Mouse (Mus musculus): ENCODE results near the gene Vgll2. TPM values are rescaled to one million over a fixed set of nuclear protein-coding genes. Genes with fewer than 3 reads are reported as not detected.

The Vgll2 gene
- total RNA-seq (2012; rRNA removed): not detected in 2 replicates
- polyA plus RNA-seq (2012; ENCODE audit: insufficient read depth in 1 of 2, insufficient read length in 2 of 2, low read depth in 1 of 2, low replicate concordance in 2 of 2, missing spikeins in 1 of 2): not detected

- TF ChIP-seq MAFK (IDR thresholded peaks at IDR 0.05; ENCODE audit: borderline replicate concordance, low read depth, low read length): no peak
- TF ChIP-seq RAD21 (IDR thresholded peaks at IDR 0.05; ENCODE audit: low read depth, low read length): no peak
- TF ChIP-seq SMC3 (IDR thresholded peaks at IDR 0.05; ENCODE audit: low read depth, low read length): no peak
- no peak for TF ChIP-seq POLR2AphosphoS5 (IDR thresholded peaks at IDR 0.05; ENCODE audit: borderline replicate concordance, low read depth, low read length)
- no peak for TF ChIP-seq CHD2 (IDR thresholded peaks at IDR 0.05; ENCODE audit: low read length)
- TF ChIP-seq ZMIZ1 (IDR thresholded peaks at IDR 0.05; ENCODE audit: low read depth, low read length): no peak
- no peak for TF ChIP-seq NRF1 (IDR thresholded peaks at IDR 0.05; ENCODE audit: insufficient read depth, low read depth, low read length, poor library complexity, severe bottlenecking)
- no peak for TF ChIP-seq USF2 (IDR thresholded peaks at IDR 0.05; ENCODE audit: borderline replicate concordance in 1 of 2, insufficient read depth in 1 of 2, low read depth in 1 of 2, low read length in 2 of 2)
- TF ChIP-seq USF1 (IDR thresholded peaks at IDR 0.05; ENCODE audit: low read depth, low read length): no peak
- no peak for TF ChIP-seq ZKSCAN1 (IDR thresholded peaks at IDR 0.05; ENCODE audit: low read depth, low read length)
- TF ChIP-seq NELFE (IDR thresholded peaks at IDR 0.05; ENCODE audit: low read depth, low read length): no peak
- TF ChIP-seq SIN3A (IDR thresholded peaks at IDR 0.05; ENCODE audit: low read length): no peak
- Histone ChIP-seq H3K36me3 (ENCODE audit: control insufficient read depth in 1 of 2, insufficient read depth in 2 of 2, low read length in 2 of 2) (no peaks in the 10 kb centered on the region), H3K27ac (ENCODE audit: control insufficient read depth, low read depth, low read length) (no peak within 1 kb of the TSS), H3K4me3 (ENCODE audit: control insufficient read depth in 1 of 2, insufficient read depth in 1 of 2, low read depth in 2 of 2, low read length in 2 of 2) (no peak within 1 kb of the TSS), H3K4me1 (ENCODE audit: control insufficient read depth in 1 of 2, insufficient read depth in 2 of 2, low read length in 2 of 2) (no peaks in the 10 kb centered on the region), H3K27me3 (ENCODE audit: control insufficient read depth in 1 of 2, insufficient read depth in 2 of 2, low read length in 2 of 2) (no peaks in the 10 kb centered on the region), H3K79me2 (ENCODE audit: control insufficient read depth, insufficient read depth, low read length, poor library complexity) (no peaks in the 10 kb centered on the region), H3K9me3 (replicated peaks; ENCODE audit: insufficient read depth, low read length) (no peaks in the 10 kb centered on the region), H3K9ac (ENCODE audit: control insufficient read depth, low read depth, low read length, poor library complexity, severe bottlenecking) (no peak within 1 kb of the TSS)
- DNase-seq (ENCODE audit: low read depth, low spot score): no peak
Measured at GRCm38 (mm10) chr10:52022413-52023212, at the start of gene Vgll2. Vgll2 (plus strand) TSS chr10:52022502.

DNA sequence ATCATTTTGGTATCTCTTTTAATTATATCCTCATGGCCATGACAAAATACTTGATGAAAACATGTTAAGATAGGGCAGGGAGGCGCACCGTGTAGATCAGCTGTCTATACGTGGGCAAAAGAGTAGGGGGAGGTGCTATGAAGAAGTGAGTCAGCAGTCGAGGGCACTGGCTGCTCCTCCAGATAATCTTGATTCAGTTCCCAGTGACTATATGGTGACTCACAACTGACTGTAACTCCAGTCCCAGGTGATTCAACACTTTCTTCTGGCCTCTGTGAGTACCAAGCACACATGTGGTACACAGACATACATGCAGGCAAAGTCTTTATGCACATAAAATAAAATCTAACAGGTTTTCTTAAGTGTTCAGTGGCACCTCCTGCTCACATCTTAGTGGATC lies 47.2 kb upstream of the Vgll2 start:
- Histone ChIP-seq H3K36me3 (ENCODE audit: control insufficient read depth in 1 of 2, insufficient read depth in 2 of 2, low read length in 2 of 2) (no peaks in the 10 kb centered on the region), H3K9ac (ENCODE audit: control insufficient read depth, low read depth, low read length, poor library complexity, severe bottlenecking) (no peak overlapping the region), H3K9me3 (replicated peaks; ENCODE audit: insufficient read depth, low read length) (no peaks in the 10 kb centered on the region), H3K4me1 (ENCODE audit: control insufficient read depth in 1 of 2, insufficient read depth in 2 of 2, low read length in 2 of 2) (no peaks in the 10 kb centered on the region), H3K4me3 (ENCODE audit: control insufficient read depth in 1 of 2, insufficient read depth in 1 of 2, low read depth in 2 of 2, low read length in 2 of 2) (no peak overlapping the region), H3K27me3 (ENCODE audit: control insufficient read depth in 1 of 2, insufficient read depth in 2 of 2, low read length in 2 of 2) (no peaks in the 10 kb centered on the region), H3K79me2 (ENCODE audit: control insufficient read depth, insufficient read depth, low read length, poor library complexity) (no peaks in the 10 kb centered on the region), H3K27ac (ENCODE audit: control insufficient read depth, low read depth, low read length) (no peak overlapping the region)
- TF ChIP-seq ELF1 (IDR thresholded peaks at IDR 0.05; ENCODE audit: low read depth, low read length) (no peak), TBP (IDR thresholded peaks at IDR 0.05; ENCODE audit: low read depth, low read length) (no peak), UBTF (IDR thresholded peaks at IDR 0.05; ENCODE audit: borderline replicate concordance, insufficient read depth, low read depth, low read length) (no peak), E2F4 (IDR thresholded peaks at IDR 0.05; ENCODE audit: borderline replicate concordance, low read depth, low read length) (no peak), POLR2A (IDR thresholded peaks at IDR 0.05; ENCODE audit: control insufficient read depth in 1 of 2, insufficient read depth in 1 of 2, low read depth in 1 of 2, low read length in 2 of 2, poor library complexity in 1 of 2) (no peak), MYC (IDR thresholded peaks at IDR 0.05; ENCODE audit: low read depth, low read length) (no peak), NELFE (IDR thresholded peaks at IDR 0.05; ENCODE audit: low read depth, low read length) (no peak), ZNF384 (IDR thresholded peaks at IDR 0.05; ENCODE audit: low read depth, low read length) (no peak), MAZ (IDR thresholded peaks at IDR 0.05; ENCODE audit: low read depth, low read length) (no peak), CTCF (IDR thresholded peaks at IDR 0.05 in 2 of 3, conservative IDR thresholded peaks at IDR 0.05 in 1 of 3; ENCODE audit: control insufficient read depth in 1 of 3, insufficient read depth in 1 of 3, low read depth in 2 of 3, low read length in 3 of 3, poor library complexity in 1 of 3, severe bottlenecking in 1 of 3) (no peak), ZC3H11A (IDR thresholded peaks at IDR 0.05; ENCODE audit: low read depth, low read length) (no peak), GATA1 (IDR thresholded peaks at IDR 0.05; ENCODE audit: low read depth, low read length) (no peak), HCFC1 (IDR thresholded peaks at IDR 0.05; ENCODE audit: low read depth, low read length) (no peak), EP300 (IDR thresholded peaks at IDR 0.05; ENCODE audit: low read depth in 1 of 2, low read length in 2 of 2) (no peak), TAL1 (IDR thresholded peaks at IDR 0.05; ENCODE audit: low read length) (no peak), MAX (IDR thresholded peaks at IDR 0.05; ENCODE audit: low read length) (no peak), TCF12 (IDR thresholded peaks at IDR 0.05; ENCODE audit: low read depth, low read length) (no peak), POLR2AphosphoS2 (IDR thresholded peaks at IDR 0.05; ENCODE audit: low read length) (no peak), MYB (IDR thresholded peaks at IDR 0.05; ENCODE audit: low read depth, low read length) (no peak), USF2 (IDR thresholded peaks at IDR 0.05; ENCODE audit: borderline replicate concordance in 1 of 2, insufficient read depth in 1 of 2, low read depth in 1 of 2, low read length in 2 of 2) (no peak)
- DNase-seq (ENCODE audit: low read depth, low spot score): no peak
